Mouse (Mus musculus): ENCODE results near the gene Idua. TPM values are rescaled to one million over a fixed set of nuclear protein-coding genes. Genes with fewer than 3 reads are reported as not detected.

Gene Idua
- 10 to 100 TPM; 25.9 to 27.4 TPM for total RNA-seq (2023)

GRCm38 (mm10) chr5:108659698-108660631 is at the start of gene Idua:
TSS of gene Idua (plus strand) at chr5:108660331.

GRCm38 (mm10) chr5:108629634-108630483 is 30.3 kb upstream of the Idua start, which contains the start of the genes Gak and Tmem175:
TSS of gene Gak (minus strand) at chr5:108629755.
TSS of gene Tmem175 (plus strand) at chr5:108629770.

GRCm38 (mm10) chr5:108668977-108669936 is 9.1 kb downstream of the Idua start, which contains the start of gene Dgkq:
TSS of gene Dgkq (minus strand) at chr5:108669672.

GRCm38 (mm10) chr5:108675251-108675816 is 15.2 kb downstream of the Idua start, which contains the start of gene Slc26a1:
TSS of gene Slc26a1 (minus strand) at chr5:108675569.

GRCm38 (mm10) chr5:108692271-108692670 is 32.1 kb downstream of the Idua start, which contains the start of gene Fgfrl1:
TSS of gene Fgfrl1 (plus strand) at chr5:108692382.

Other genes with a start within 250 kb of the Idua start
- gene Atp5k, start 225.9 kb upstream of the Idua start, total RNA-seq (2023) = 100 to 1,000 TPM in 1 of 2 experiments, 10 to 100 TPM in 1; 64.1 to 125 TPM
- gene Mfsd7a, start 211.4 kb upstream of the Idua start, total RNA-seq (2023) = 10 to 100 TPM; 43.1 to 44.4 TPM
- gene Pcgf3, start 199.1 kb upstream of the Idua start, total RNA-seq (2023) = 10 to 100 TPM; 20.5 to 25.2 TPM
- gene Cplx1, start 110.3 kb upstream of the Idua start, total RNA-seq (2023) = not detected
- 100 to 1,000 TPM; 135 to 139 TPM for gene Gak, start 30.6 kb upstream of the Idua start, total RNA-seq (2023)
- gene Tmem175, start 30.6 kb upstream of the Idua start, total RNA-seq (2023) = 10 to 100 TPM; 19.3 to 20.5 TPM
- 10 to 100 TPM; 18.2 to 26.4 TPM for gene Dgkq, start 9.3 kb downstream of the Idua start, total RNA-seq (2023)
- gene Slc26a1, start 15.2 kb downstream of the Idua start, total RNA-seq (2023) = not detected
- gene Fgfrl1, start 32.1 kb downstream of the Idua start, total RNA-seq (2023) = 1 to 10 TPM; 2.2 to 4.3 TPM
- gene Rnf212, start 114.7 kb downstream of the Idua start, total RNA-seq (2023) = not detected
- gene Tmed11, start 135.0 kb downstream of the Idua start, total RNA-seq (2023) = not detected
- gene Vmn2r8, start 148.5 kb downstream of the Idua start, total RNA-seq (2023) = not detected
- not detected for gene Vmn2r9, start 192.3 kb downstream of the Idua start, total RNA-seq (2023)